In genomic region chr11:94146733-94147485, GRCm38 (mm10) we compare ENCODE assay signal across 13 mouse cellular contexts.
"Had no signal": no experiment of that assay in that cellular context is flagged by ENCODE, and none has a peak within 500 bp of the region (broad histone marks: within the 10 kb centered on the region; RNA-seq: fewer than 3 reads in every experiment).

No protein-coding gene starts in this region.

- H3K27ac ChIP-seq: limb, embryonic 12.5 days; liver, embryonic 13.5 days; lung, embryonic 15.5 days; macrophage had no signal

- DNase-seq: kidney, postnatal 10 days; kidney, postnatal 4 days; liver; liver, embryonic 13.5 days; liver, postnatal 0 days; lung, postnatal 14 days; right cerebral cortex, postnatal 14 days; thymus, postnatal 36 days had no signal

- H3K4me3 ChIP-seq: limb, embryonic 12.5 days; liver, embryonic 13.5 days; lung, embryonic 15.5 days; megakaryocyte, embryonic 14.5 days; midbrain, embryonic 15.5 days had no signal
